17 mouse cellular contexts compared by ENCODE assay signal in genomic region chr4:107354543-107354942, GRCm38 (mm10). TPM values are rescaled to one million over a fixed set of nuclear protein-coding genes. Genes with fewer than 3 reads are reported as not detected.
A peak's percentile ranks its signal among the peaks of the same experiment; 100 is the strongest.
DNase-seq lines count a peak whose midpoint lies in the region.
"Had no signal": no experiment of that assay in that cellular context is flagged by ENCODE, and none has a peak within 500 bp of the region (broad histone marks: within the 10 kb centered on the region; RNA-seq: fewer than 3 reads in every experiment).

No protein-coding gene starts in this region.

- no peak overlapping the region for H3K27ac ChIP-seq in heart, embryonic 10.5 days
- H3K27ac ChIP-seq in forebrain, embryonic 10.5 days: no peak overlapping the region

- H3K27me3 ChIP-seq in heart, embryonic 10.5 days (ENCODE audit: insufficient read depth, poor library complexity, severe bottlenecking): no peaks in the 10 kb centered on the region
- no peaks in the 10 kb centered on the region for H3K27me3 ChIP-seq in forebrain, embryonic 10.5 days (ENCODE audit: poor library complexity, severe bottlenecking)
- H3K27me3 ChIP-seq: heart, embryonic 12.5 days had no signal

- H3K36me3 ChIP-seq in heart, embryonic 10.5 days: peaks cover 15% of the 10 kb centered on the region
- H3K36me3 ChIP-seq in forebrain, embryonic 10.5 days (replicated peaks): 0 out of 2 replicates have a peak, but pooled peaks cover 2% of the 10 kb centered on the region

- H3K4me3 ChIP-seq in heart, embryonic 10.5 days: no peak overlapping the region
- H3K4me3 ChIP-seq in forebrain, embryonic 10.5 days: no peak overlapping the region
- H3K4me3 ChIP-seq: heart, embryonic 12.5 days; myocyte had no signal

- no peaks in the 10 kb centered on the region for H3K4me1 ChIP-seq in heart, embryonic 10.5 days
- H3K4me1 ChIP-seq in forebrain, embryonic 10.5 days: no peaks in the 10 kb centered on the region
- H3K4me1 ChIP-seq: heart, embryonic 12.5 days had no signal

- 54% methylated on average over 4 of the region's 4 CpGs for WGBS in heart, embryonic 10.5 days
- 75% methylated on average over 4 of the region's 4 CpGs for WGBS in forebrain, embryonic 10.5 days

- DNase-seq in adrenal gland, postnatal 10 days: peak; percentile 39
- DNase-seq in adrenal gland, adult 8-10 months: no peak
- DNase-seq in adrenal gland, postnatal 36 days: peak; percentile 35 to 46
- DNase-seq in kidney, adult 9 months: peak; percentile 48
- peak; percentile 88 for DNase-seq in mesoderm, embryonic 11.5 days (ENCODE audit: low read depth, low spot score)
- DNase-seq in heart, embryonic 10.5 days (ENCODE audit: low spot score): no peak
- no peak for DNase-seq in forebrain, embryonic 10.5 days (ENCODE audit: extremely low spot score, low spot score)
- no peak for DNase-seq in heart, adult 11 months
- DNase-seq: cerebellum, adult 11-12 months; liver, postnatal 0 days had no signal

- H3K9me3 ChIP-seq in heart, embryonic 10.5 days: no peaks in the 10 kb centered on the region
- no peaks in the 10 kb centered on the region for H3K9me3 ChIP-seq in forebrain, embryonic 10.5 days
- H3K9me3 ChIP-seq: G1E; heart, embryonic 12.5 days had no signal

RNA-seq across cellular contexts. Expression of gene Ndc1, which starts 13.0 kb away (rescaled TPM):
- total RNA-seq in adrenal gland, postnatal 10 days (2021): 10 to 100 TPM; 15.2 to 16.9 TPM
- 10 to 100 TPM in 3 of 4 experiments, 1 to 10 TPM in 1; 8.9 to 15.1 (median 11.9) TPM for total RNA-seq in adrenal gland, adult 8-10 months (2022)
- total RNA-seq in adrenal gland, postnatal 36 days (2021): 10 to 100 TPM in 1 of 2 experiments, 1 to 10 TPM in 1; 9.5 to 12.4 TPM
- polyA plus RNA-seq in heart, embryonic 10.5 days (2016; fragmentation: Nextera tagmentation; extraction: Ambion mirVana): 38.1 and 39.3 TPM in 2 replicates
- polyA plus RNA-seq in forebrain, embryonic 10.5 days (2016; fragmentation: Nextera tagmentation; extraction: Ambion mirVana): 55.3 and 62.2 TPM in 2 replicates

RNA-seq across cellular contexts. Expression of gene Yipf1, which starts 40.4 kb away (rescaled TPM):
- 10 to 100 TPM; 49.3 to 52.6 TPM for total RNA-seq in adrenal gland, postnatal 10 days (2021)
- 10 to 100 TPM; 54.4 to 81.5 (median 68.7) TPM for total RNA-seq in adrenal gland, adult 8-10 months (2022)
- total RNA-seq in adrenal gland, postnatal 36 days (2021): 10 to 100 TPM; 56.4 to 90.9 TPM
- polyA plus RNA-seq in heart, embryonic 10.5 days (2016; fragmentation: Nextera tagmentation; extraction: Ambion mirVana): 43.3 and 45.4 TPM in 2 replicates
- polyA plus RNA-seq in forebrain, embryonic 10.5 days (2016; fragmentation: Nextera tagmentation; extraction: Ambion mirVana): 37.1 and 38.8 TPM in 2 replicates

RNA-seq across cellular contexts. Expression of gene Dio1, which starts 47.6 kb away (rescaled TPM):
- total RNA-seq in adrenal gland, postnatal 10 days (2021): 10 to 100 TPM in 1 of 2 experiments, 1 to 10 TPM in 1; 9.1 to 12.2 TPM
- not detected for total RNA-seq in adrenal gland, adult 8-10 months (2022)
- not detected for total RNA-seq in adrenal gland, postnatal 36 days (2021)
- polyA plus RNA-seq in heart, embryonic 10.5 days (2016; fragmentation: Nextera tagmentation; extraction: Ambion mirVana): not detected in 2 replicates
- not detected in 2 replicates for polyA plus RNA-seq in forebrain, embryonic 10.5 days (2016; fragmentation: Nextera tagmentation; extraction: Ambion mirVana)
- total RNA-seq: G1E; left cerebral cortex, postnatal 10 days; megakaryocyte, adult 5-6 weeks had no signal
- polyA plus RNA-seq: activated CD4-positive, CD25-positive, alpha-beta regulatory T cell, adult 4 months; G1E; heart, embryonic 12.5 days; myocyte; stomach, embryonic 14.5 days had no signal

Comparison
In these comparisons a context has a peak if more than half of its experiments do, and no peak if none do; other contexts are left out.
1. DNase-seq: peak in adrenal gland, postnatal 10 days (single experiment), adrenal gland, postnatal 36 days (2 of 2), kidney, adult 9 months (single experiment) and mesoderm, embryonic 11.5 days (single experiment); none in adrenal gland, adult 8-10 months (single experiment), heart, embryonic 10.5 days (single experiment), forebrain, embryonic 10.5 days (single experiment) and heart, adult 11 months (single experiment).
2. RNA of gene Dio1, which starts 47.6 kb away (total RNA-seq): 9.1 to 12.2 TPM in adrenal gland, postnatal 10 days; not detected in adrenal gland, postnatal 36 days and not detected in adrenal gland, adult 8-10 months; every median in the first group is over 4 times any median in the second.